Mouse (Mus musculus) gastrocnemius, adult 2 months (tissue): ENCODE measurements around the gene Kif16b. TPM values are rescaled to one million over a fixed set of nuclear protein-coding genes. Genes with fewer than 3 reads are reported as not detected.

Experiments used
- DNase-seq: peaks from one replicate; pipeline ENCODE4 v3.0.0; 2022
- H3K27ac ChIP-seq: fragments of 200-600 bp; 2 replicates; pipeline ENCODE4 v1.8.1; 2022; ENCODE audit warnings: mild to moderate bottlenecking
- H3K4me3 ChIP-seq: fragments of 200-600 bp; 2 replicates; pipeline ENCODE4 v1.8.1; 2022; ENCODE audit warnings: mild to moderate bottlenecking, moderate library complexity
- CTCF ChIP-seq: fragments of 200-600 bp; IDR thresholded peaks from 2 replicates; pipeline ENCODE4 v1.8.1; 2022; ENCODE audit warnings: antibody characterized with exemption, mild to moderate bottlenecking, moderate library complexity
- intact Hi-C: fragments of 180-260 bp; cut with DNase I; formaldehyde crosslinking; loops from one replicate; pipeline ENCODE4 v1.15.1; 2025
- total RNA-seq, 2 experiments: library from RNA; stranded (reverse); gene quantifications; 2 replicates each; pipeline ENCODE4 v1.2.3; 2021

Gene Kif16b
- total RNA-seq, 2 experiments from 2014 or later, result 35.4 to 39.1 TPM

DNA sequence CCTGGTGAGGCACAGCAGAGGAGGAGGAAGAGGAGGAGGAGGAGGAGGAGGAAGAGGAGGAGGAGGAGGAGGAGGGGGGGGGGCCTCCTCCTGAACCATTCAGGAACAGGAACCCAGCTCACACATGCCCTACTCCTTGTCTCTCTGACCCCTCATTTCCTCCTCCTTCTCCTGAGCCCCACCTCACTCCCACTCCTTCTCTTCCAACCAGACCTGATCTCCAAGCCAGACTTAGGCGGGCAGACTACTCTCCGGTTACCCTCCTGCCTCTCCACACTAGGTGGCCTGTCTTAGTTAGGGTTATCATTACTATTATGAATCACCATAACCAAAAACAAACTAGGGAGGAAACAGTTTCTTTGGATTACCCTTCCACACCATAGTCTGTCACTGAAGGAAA, 10.0 kb downstream of the Kif16b start:
- intact Hi-C loops, result no loop called here
- H3K27ac ChIP-seq, result no peak overlapping the region
- no peak for DNase-seq
- H3K4me3 ChIP-seq, result no peak overlapping the region
- no peak for TF ChIP-seq CTCF

DNA sequence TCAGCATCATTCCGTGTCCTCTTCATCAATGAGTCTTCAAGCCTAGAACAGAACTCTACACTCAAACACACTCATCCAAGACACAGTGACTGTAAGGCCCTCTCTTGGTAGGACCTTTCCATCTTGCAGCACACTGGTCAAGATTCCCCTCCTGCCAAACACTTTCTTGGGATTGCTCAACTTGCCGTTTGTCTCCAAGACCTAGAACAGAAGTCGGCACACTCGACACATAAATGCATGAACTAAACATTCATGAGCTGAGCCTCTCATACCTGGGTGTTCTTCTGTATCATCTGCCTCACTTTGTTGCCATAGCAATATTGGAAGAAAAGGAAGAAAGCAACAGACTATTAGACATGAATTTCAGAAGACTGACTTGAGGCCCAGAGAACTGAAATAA, 16.9 kb downstream of the Kif16b start:
- intact Hi-C loops, result no loop called here
- peak overlapping the region; percentile 91; the same call in 1 of the 2 replicates for H3K27ac ChIP-seq

DNA sequence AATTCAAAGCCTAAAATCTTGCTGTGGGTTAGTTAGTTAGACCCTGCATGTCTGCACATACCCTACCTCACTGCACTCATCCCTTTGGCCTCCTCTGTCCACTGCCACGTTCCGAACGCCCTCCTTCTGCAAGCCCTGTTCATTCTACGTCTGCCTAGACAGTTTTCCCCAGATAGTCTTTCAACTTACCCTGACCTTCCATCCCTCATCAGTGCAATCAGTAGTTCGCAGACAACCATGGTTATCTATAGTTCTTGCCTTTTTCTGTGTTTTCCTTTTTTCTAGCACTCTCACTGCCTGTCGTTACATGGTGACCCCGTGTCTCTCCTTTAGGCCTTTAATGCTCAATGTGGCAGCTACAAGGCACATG, 17.7 kb downstream of the Kif16b start:
- no peak for DNase-seq
- Histone ChIP-seq H3K27ac (peak overlapping the region; percentile 91), H3K4me3 (no peak overlapping the region)
- no peak for TF ChIP-seq CTCF
- intact Hi-C loops, result no loop called here

More for the DNA sequence above, 16.9 kb downstream of the Kif16b start:
- DNase-seq, result no peak
- no peak for TF ChIP-seq CTCF
- H3K4me3 ChIP-seq, result no peak overlapping the region

DNA sequence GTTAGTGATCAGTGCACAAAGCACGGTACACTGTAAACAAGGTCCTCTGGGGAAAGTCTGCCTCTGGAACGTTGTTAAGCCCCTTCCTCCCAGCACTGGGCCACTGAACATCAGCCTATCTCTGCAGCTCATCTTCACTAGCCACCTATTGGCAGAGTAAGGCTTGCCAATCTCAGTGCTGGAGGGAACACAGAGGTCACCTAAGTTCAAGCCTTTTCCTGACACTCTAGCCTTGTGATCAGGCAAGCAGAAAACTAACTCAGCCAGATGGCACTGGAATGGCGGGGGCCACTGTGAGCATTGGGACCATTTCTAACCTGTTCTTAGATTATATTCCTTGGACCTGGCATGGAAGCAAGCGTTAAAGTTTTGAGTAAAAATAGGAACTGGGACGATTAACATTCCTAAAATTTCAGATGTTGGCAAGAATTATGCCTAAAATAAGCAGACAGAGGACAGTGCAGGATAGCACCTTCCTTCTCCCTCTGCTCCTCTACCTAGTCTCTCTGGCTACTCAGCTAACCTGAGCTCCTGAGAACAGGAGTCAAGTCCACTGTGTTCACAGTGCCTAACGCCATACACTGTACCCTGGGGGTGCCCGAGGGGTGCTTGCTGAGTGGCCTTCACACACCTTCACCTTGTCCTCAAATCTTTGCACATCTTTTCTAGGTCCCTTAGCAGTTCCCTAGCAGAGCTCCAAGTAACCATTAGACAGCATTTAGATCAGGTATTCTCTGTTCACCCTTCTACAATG, 18.3 kb downstream of the Kif16b start:
- Histone ChIP-seq H3K27ac (peak overlapping the region; percentile 91), H3K4me3 (no peak overlapping the region; the same call in 1 of the 2 replicates)
- intact Hi-C loops, result no loop called here
- peak; percentile 10; the same call in 1 of the 2 replicates for TF ChIP-seq CTCF
- DNase-seq, result peak; percentile 58

DNA sequence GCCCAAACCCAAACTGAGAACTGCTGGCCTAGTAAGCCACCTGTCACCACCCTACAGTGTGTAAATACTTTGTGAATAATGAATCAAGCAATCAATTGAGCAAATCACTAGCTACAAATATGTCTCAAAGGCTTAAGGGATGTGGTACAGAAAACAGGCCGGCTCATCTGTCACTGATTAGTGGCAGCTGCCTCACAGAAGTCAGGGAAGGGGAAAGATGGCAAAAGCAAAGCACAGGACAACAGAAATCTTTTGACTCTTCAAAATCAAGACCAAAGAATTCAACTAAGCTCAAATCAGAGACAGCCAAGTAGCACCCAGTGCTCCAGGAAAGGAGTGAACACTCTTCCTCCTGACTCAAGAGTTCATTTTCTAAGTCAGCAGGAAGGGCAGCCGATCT, 18.9 kb downstream of the Kif16b start:
- no peak overlapping the region; the same call in 1 of the 2 replicates for H3K4me3 ChIP-seq
- intact Hi-C loops, result no loop called here
- H3K27ac ChIP-seq, result peak overlapping the region; percentile 91
- no peak for DNase-seq
- no peak for TF ChIP-seq CTCF

DNA sequence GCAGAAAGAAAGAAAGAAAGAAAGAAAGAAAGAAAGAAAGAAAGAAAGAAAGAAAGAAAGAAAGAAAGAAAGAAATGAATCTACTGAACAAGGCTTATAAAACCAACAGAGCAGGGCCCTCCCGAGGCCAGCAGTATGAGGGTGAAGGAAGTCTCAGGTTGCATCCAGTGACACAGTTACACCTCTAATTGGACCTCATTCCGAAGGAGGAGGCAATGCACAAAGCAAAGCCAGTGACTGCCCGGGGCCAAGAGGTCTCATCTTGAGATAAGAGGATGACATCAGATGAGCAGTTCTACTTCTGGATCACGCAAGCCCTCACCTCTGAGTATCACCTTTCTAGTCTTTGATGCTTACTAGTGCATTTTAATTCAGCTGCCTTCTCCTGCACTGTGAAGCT, 20.2 kb downstream of the Kif16b start:
- Histone ChIP-seq H3K27ac (peak overlapping the region; percentile 91), H3K4me3 (no peak overlapping the region)
- TF ChIP-seq CTCF, result no peak
- intact Hi-C loops, result loop anchor here (2.0 kb wide), 1 partner anchor 20 kb away; the partner anchor contains the start of gene Kif16b
- peak; percentile 61 for DNase-seq

GRCm38 (mm10) chr2:142879257-142879818, 22.0 kb downstream of the Kif16b start:
- Histone ChIP-seq H3K27ac (peak overlapping the region; percentile 91), H3K4me3 (peak overlapping the region; percentile 61)
- no peak for TF ChIP-seq CTCF
- peak; percentile 56 for DNase-seq
- intact Hi-C loops, result no loop called here

DNA sequence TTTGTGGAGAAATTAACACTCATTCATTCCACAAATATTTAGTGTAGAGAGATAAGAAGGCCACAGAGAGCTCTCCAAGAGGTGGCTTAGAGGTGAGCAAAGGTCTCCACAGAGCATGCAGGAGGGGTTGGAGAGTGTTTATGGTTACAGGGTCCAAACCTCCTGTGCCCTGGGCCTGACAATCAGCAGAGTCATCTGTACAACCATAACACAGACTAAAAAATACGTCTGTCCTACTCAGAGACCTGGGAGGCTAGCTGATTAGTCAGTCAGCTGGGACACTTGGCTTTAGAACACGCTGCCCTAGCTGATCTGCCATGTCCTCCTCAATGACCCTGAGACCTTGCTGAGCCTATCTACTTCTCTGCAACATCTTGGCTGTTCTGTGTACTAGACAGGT, 24.7 kb downstream of the Kif16b start:
- TF ChIP-seq CTCF, result no peak
- Histone ChIP-seq H3K27ac (peak overlapping the region; percentile 43; the same call in 1 of the 2 replicates), H3K4me3 (no peak overlapping the region)
- no peak for DNase-seq
- intact Hi-C loops, result no loop called here

DNA sequence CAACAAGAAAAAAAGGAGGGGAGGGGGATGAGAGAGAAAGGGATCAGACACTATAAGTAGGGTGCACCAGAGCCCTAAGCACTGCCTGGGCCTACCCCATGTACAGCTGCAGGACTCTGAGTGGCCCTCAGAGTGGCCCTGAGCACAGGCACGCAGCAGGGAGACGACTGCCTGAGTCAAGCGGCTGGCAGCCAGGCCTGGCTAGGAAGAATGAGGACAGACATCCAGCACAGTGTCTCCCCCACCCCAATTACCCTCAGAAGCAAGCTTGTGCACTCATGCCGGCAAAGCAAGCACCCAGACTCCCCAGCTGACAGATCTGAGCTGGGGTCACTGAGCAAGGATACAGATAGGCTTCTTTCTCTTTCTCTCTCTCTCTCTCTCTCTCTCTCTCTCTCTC, 25.4 kb downstream of the Kif16b start:
- no peak for TF ChIP-seq CTCF

GRCm38 (mm10) chr2:142874562-142874961, 26.8 kb downstream of the Kif16b start:
- no peak for TF ChIP-seq CTCF
- intact Hi-C loops, result no loop called here
- Histone ChIP-seq H3K4me3 (no peak overlapping the region), H3K27ac (no peak overlapping the region)
- DNase-seq, result peak; percentile 40

More for the DNA sequence above, 25.4 kb downstream of the Kif16b start:
- Histone ChIP-seq H3K4me3 (no peak overlapping the region), H3K27ac (peak overlapping the region; percentile 28; the same call in 1 of the 2 replicates)
- intact Hi-C loops, result no loop called here
- DNase-seq, result no peak

DNA sequence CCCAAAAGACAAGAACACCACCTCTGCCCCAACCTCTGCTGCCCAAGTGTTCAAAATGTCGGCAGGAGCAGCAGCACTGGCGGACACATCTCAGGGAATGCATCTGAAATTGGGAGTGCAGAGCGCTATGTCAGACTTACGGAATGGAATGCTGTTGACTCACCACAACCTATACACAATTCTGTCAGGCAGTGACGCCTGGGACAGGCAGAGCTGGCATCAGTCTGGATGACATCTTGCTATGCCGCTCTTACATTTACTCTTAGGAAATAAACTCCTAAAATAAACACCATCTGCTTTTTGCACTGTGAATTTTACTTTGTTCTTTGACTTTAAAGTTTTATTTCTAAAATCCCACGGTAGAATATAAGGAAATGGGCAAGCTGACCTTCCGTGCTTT, 31.3 kb downstream of the Kif16b start:
- H3K27ac ChIP-seq, result no peak overlapping the region
- no peak for DNase-seq
- intact Hi-C loops, result no loop called here

GRCm38 (mm10) chr2:142867481-142867880, 33.9 kb downstream of the Kif16b start:
- no peak overlapping the region for H3K27ac ChIP-seq
- no peak overlapping the region for H3K4me3 ChIP-seq
- no peak for TF ChIP-seq CTCF
- DNase-seq, result no peak
- intact Hi-C loops, result loop anchor here (10.0 kb wide), 1 partner anchor 227 kb away; no protein-coding TSS in a partner anchor

More for the DNA sequence above, 31.3 kb downstream of the Kif16b start:
- H3K4me3 ChIP-seq, result no peak overlapping the region
- no peak for TF ChIP-seq CTCF

DNA sequence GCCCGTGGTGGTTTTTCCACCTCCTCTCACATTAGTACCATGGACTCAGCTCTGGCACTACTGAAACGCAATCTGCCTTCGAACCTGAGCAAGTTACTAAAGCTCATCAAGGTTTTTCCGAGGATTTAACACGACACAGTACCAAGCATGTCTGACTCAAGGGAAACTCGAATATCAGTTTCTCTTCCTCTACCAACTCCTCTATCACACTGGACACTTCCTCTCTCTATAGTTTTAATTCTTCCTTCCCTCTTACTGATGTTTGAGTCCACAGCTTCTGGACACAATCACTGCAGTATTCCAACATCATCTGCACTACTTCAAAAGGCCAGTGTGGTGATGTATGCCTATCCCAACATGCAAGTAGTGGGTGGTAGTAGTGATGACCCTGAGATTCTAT, 40.3 kb downstream of the Kif16b start:
- no peak overlapping the region for H3K4me3 ChIP-seq
- no peak overlapping the region for H3K27ac ChIP-seq
- DNase-seq, result no peak
- no peak for TF ChIP-seq CTCF
- intact Hi-C loops, result loop anchor here (5.0 to 10.0 kb wide), 2 partner anchors 41 to 234 kb away; partner anchors contain the start of gene Kif16b

GRCm38 (mm10) chr2:142859452-142859851, 41.9 kb downstream of the Kif16b start:
- Histone ChIP-seq H3K27ac (no peak overlapping the region), H3K4me3 (no peak overlapping the region)
- intact Hi-C loops, result loop anchor here (1.0 to 5.0 kb wide), 2 partner anchors 63 to 108 kb away; no protein-coding TSS in a partner anchor
- peak; percentile 90 for TF ChIP-seq CTCF
- DNase-seq, result peak; percentile 37
